Mouse (Mus musculus): Measurements from ENCODE around the gene Insc.

Gene Insc

GRCm38 (mm10) chr7:114827360-114827759 is 83.9 kb downstream of the Insc start:
- no peak for DNase-seq (ENCODE audit: low read depth, low spot score)

GRCm38 (mm10) chr7:114832257-114832940 is 88.9 kb downstream of the Insc start:
- DNase-seq (ENCODE audit: low read depth, low spot score): no peak

DNA sequence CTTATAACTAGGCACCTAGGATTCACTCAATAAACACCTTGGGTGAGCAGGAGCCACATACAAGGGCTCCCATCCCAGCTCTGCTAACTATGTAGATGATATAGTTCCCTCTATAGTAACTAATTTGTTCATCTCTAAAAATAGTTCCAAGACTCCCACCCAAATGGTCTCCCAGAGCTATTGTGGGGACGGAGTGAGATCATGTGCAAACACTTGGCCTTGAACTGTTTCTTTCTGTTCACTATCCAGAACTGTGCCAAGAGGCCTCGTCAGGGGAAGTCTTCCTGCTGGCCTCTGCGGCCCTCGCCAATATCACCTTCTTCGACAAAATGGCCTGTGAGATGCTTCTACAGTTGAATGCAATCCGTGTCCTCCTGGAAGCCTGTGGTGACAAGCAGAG is 91.0 kb downstream of the Insc start:
- DNase-seq (ENCODE audit: low read depth, low spot score): no peak

- DNase-seq (ENCODE audit: low read depth, low spot score): no peak
Observed at GRCm38 (mm10) chr7:114837268-114837667, 93.8 kb downstream of the Insc start.

DNA sequence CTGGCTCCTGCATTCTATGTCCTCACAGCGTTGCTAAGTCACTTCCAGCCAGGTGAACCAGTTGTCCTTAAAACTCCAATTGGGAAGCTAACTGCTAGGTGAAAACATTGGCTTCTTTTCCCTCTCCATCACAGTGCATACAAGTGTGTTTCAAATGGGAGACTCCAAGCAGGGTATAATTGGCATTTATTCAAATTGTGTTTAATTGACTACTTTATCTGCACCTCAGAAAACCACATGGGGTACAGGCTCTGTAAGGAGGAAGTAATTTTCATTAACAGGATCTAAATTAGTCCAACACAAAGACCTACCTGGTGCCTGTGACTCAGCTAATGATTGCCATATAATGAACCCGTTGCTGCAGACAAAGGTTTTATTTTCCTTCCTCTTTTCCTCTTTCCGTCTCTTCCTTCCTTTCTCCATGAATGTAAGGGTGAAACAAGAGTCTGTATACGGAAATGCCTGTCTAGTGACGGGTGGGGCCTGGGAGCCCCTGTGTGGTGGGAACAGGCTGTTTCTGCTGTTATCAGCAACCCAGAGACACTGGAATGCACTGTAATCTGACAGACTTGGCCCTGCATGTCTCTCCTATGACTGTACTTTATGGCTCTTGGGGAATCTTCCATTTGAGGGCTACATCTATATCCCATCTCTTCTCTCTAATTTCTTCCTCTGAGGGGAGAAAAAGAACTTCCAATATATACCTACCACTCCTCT is 96.7 kb downstream of the Insc start:
- DNase-seq (ENCODE audit: low read depth, low spot score): no peak

GRCm38 (mm10) chr7:114842644-114843211 is 99.2 kb downstream of the Insc start:
- no peak for DNase-seq (ENCODE audit: low read depth, low spot score)

- no peak for DNase-seq (ENCODE audit: low read depth, low spot score)
Observed at GRCm38 (mm10) chr7:114847179-114847578, 103.7 kb downstream of the Insc start.

GRCm38 (mm10) chr7:114852387-114852786 is 108.9 kb downstream of the Insc start:
- no peak for DNase-seq (ENCODE audit: low read depth, low spot score)

- no peak for DNase-seq (ENCODE audit: low read depth, low spot score)
Observed at GRCm38 (mm10) chr7:114854169-114854568, 110.7 kb downstream of the Insc start.

DNA sequence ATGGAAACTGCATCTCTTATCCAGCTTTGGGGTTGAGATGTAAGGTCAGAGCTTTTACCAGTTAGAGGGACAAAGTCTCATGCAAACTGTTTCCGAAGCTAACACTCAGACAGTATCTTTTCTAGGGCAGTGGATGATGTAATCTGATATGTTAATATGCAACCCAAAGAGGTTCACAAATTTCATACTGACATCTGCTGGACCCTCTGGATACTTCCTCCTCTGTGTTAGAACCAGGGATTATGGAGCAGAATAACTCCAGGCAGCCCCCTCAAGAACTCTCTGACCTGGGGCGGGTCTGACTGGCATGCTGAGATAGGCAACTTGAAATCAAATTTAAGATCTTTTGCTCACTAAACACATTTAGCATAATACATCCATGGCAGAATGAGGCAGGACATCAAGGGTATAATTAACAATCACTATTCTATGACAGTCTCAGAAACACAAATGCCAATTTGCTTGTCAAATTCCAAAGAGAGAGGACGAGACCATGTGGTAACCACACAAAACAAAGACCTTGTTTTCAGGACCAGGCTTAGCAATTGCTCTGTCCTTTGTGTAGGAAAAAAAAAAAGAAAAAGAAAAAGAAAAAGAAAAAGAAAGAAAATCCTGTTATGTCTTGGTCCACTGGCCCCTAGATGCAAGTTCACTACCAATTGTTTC is 117.5 kb downstream of the Insc start:
- DNase-seq (ENCODE audit: low read depth, low spot score): no peak

- DNase-seq (ENCODE audit: low read depth, low spot score): peak; percentile 2
Observed at GRCm38 (mm10) chr7:114873315-114874012, 130.0 kb downstream of the Insc start.

- DNase-seq (ENCODE audit: low read depth, low spot score): peak; percentile 4
Observed at GRCm38 (mm10) chr7:114874032-114874441, 130.5 kb downstream of the Insc start.

- no peak for DNase-seq (ENCODE audit: low read depth, low spot score)
Observed at GRCm38 (mm10) chr7:114874579-114874978, 131.1 kb downstream of the Insc start.

GRCm38 (mm10) chr7:114883602-114884001 is 140.1 kb downstream of the Insc start:
- no peak for DNase-seq (ENCODE audit: low read depth, low spot score)

- DNase-seq (ENCODE audit: low read depth, low spot score): no peak
Observed at GRCm38 (mm10) chr7:114886933-114887332, 143.4 kb downstream of the Insc start.

GRCm38 (mm10) chr7:114890215-114890614 is 146.7 kb downstream of the Insc start:
- no peak for DNase-seq (ENCODE audit: low read depth, low spot score)

DNA sequence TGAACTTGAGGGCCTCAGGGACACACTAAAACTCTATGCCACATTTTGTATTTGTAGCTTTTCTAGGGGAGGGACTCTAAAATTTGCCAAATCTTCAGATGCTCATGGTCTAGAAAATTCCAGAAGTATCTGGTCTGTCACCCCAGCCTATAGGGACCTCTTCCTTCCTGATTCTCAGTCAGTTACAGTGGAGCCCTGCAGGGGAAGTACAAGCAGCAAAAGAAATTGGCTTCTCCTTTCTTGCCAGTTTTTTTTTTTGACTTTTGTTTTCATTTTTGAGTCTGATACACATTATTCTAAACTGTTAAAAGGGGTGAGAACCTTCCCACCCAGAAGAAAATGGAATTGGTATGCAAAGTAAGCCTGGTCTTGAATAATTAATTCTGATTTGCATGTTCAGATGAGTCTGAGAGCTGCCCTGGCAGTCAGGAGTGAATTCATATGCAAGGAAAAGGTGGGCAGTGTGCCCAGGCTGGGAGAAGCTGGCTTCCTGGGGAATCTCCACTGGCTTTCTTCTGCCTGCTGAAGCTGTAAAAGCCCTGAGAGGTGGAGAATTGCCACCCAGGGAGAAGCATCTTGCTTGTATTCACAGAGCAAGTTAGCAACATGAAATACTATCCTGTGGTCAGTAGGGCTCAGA is 149.2 kb downstream of the Insc start:
- no peak for DNase-seq (ENCODE audit: low read depth, low spot score)

DNA sequence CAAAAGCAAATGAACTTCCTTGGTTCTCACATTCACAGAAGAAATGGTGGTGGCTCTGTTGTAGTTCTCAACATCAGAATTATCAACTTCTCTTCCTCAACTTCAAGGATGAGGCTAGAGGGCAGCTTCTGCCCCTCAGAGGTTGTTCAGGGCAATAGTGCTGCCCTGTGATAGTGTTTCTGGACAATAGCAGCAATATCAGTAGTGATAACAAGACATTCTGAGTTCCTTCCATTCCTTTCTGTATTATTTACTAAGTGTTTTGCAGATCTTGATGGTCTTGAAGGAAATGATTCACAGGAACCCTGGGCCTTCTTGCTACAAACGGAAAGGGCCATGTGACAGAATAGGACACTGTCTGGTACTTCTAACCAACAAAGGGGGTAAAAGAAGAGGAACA is 150.4 kb downstream of the Insc start:
- no peak for DNase-seq (ENCODE audit: low read depth, low spot score)

DNA sequence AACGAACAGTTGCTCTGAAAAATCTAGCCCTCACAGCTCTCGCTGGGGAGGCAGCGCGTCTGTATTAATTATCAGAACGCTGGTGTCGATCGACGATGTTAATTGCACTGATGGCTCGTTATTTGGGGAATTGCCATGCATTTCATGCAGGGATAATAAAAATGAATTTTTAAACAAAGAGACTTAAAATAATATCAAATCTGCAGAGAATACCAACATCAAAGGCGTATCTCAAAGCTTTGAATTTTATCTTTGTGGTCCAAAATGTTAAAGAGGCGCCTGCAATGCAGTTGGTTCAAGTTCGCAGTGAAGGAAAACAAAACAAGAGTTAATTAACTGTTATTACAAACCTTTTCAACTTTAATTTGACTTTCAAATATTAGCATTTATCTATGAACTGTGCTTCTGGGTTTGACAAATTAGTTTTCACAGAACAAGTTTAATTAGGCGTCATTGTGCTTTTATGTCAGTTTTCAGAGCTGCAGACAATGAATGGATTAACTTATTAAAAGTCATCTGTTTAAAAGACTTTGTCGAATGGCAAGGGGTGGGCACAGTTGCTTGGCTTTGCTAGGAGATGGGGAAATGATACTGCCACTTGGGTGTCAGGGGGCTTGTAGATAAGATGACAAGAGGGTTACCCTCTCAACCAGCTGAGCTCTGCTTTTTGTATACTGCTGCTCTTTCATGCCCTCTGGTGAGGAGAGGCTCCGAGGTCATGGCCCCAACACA is 153.6 kb downstream of the Insc start:
- DNase-seq (ENCODE audit: low read depth, low spot score): no peak

Measured in ZHBTc4 (cell line).